Mouse (Mus musculus) heart, postnatal 0 days (tissue): Measurements from ENCODE around the gene Chd6.

Experiments
- CTCF ChIP-seq: IDR thresholded peaks from 2 replicates; pipeline ENCODE4 v1.5.1; 2016; ENCODE audit warnings: antibody characterized with exemption, control low read depth, low read depth
- EP300 ChIP-seq: IDR thresholded peaks from 2 replicates; pipeline ENCODE4 v1.6.1; 2016; ENCODE audit warnings: antibody characterized with exemption, low read depth

DNA sequence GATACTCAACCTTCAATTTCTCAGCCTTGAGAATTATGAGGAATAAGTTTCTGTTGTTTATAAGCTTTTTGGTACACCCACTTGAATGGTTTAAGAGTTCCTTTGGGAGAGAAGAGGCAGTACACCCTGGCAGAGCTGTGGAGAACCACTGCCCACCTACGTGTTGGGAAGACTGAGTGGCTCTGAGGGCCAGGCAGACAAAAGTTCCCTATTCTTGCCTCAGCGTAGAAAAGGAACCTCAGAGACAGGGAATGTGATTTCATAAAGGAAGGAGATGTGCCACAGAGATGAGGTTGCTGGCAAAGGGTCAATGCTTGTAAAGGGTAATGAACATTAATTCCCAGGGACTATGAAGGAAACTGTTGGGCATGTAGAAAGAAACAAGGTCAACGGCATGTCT is 154.3 kb downstream of the Chd6 start:
- TF ChIP-seq CTCF (no peak), EP300 (no peak)
